In the genomic region with DNA sequence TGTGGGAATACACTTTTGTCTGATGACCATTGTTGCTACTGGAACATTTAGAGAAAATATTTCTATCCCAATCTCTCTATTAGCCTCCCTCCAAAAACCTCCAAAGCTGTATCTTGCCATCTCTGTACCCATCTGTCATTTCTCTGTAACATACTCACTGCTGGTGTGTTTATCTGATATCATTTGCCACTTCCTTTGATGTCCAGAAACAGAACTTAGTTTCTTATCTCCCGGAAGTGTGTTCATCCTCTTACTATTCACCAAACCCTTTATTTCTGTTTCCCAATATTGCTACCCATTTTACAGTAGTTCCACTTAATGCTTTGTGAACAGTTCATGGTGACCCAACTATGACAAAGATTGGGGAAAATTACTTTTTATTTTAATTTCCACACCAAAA, we compare ENCODE assay signal across 32 mouse cellular contexts. TPM values are rescaled to one million over a fixed set of nuclear protein-coding genes. Genes with fewer than 3 reads are reported as not detected.
DNase-seq lines count a peak whose midpoint lies in the region; ATAC-seq and TF ChIP-seq lines count a peak whose summit lies in the region.
"Had no signal": no experiment of that assay in that cellular context is flagged by ENCODE, and none has a peak within 500 bp of the region (broad histone marks: within the 10 kb centered on the region; RNA-seq: fewer than 3 reads in every experiment).

No protein-coding gene starts in this region.

- ATAC-seq in activated CD4-positive, CD25-positive, alpha-beta regulatory T cell, adult 4 months = peak; percentile 84
- ATAC-seq in megakaryocyte, adult 5-6 weeks (ENCODE audit: poor library complexity, severe bottlenecking) = peak; percentile 77
- ATAC-seq: forebrain, embryonic 13.5 days; liver, postnatal 0 days; lung, postnatal 0 days; midbrain, embryonic 15.5 days had no signal

- no peak for TF ChIP-seq CTCF in thymus, adult 2 months (IDR thresholded peaks at IDR 0.05; ENCODE audit: borderline replicate concordance, control insufficient read depth, extremely low read depth, insufficient read depth, low read length, poor library complexity)

- no peaks in the 10 kb centered on the region for H3K27me3 ChIP-seq in thymus, adult 2 months (ENCODE audit: control insufficient read depth, insufficient read depth, low read length)
- H3K27me3 ChIP-seq: embryonic facial prominence, embryonic 13.5 days; forebrain, embryonic 13.5 days; megakaryocyte, embryonic 14.5 days; midbrain, embryonic 15.5 days; neural tube, embryonic 13.5 days; stomach, embryonic 15.5 days had no signal

- peak overlapping the region; percentile 99 for H3K27ac ChIP-seq in thymus, adult 2 months (ENCODE audit: control insufficient read depth, insufficient read depth, low read length)
- H3K27ac ChIP-seq: embryonic facial prominence, embryonic 13.5 days; forebrain, embryonic 13.5 days; hindbrain, embryonic 10.5 days; limb, embryonic 10.5 days; midbrain, embryonic 15.5 days; neural tube, embryonic 13.5 days; stomach, embryonic 15.5 days had no signal

- no peak overlapping the region for H3K4me3 ChIP-seq in thymus, adult 2 months (ENCODE audit: control insufficient read depth, insufficient read depth, low read length)
- H3K4me3 ChIP-seq: embryonic facial prominence, embryonic 13.5 days; erythroblast, embryonic 14.5 days; forebrain, embryonic 13.5 days; hindbrain, embryonic 10.5 days; limb, embryonic 10.5 days; megakaryocyte, embryonic 14.5 days; midbrain, embryonic 15.5 days; neural tube, embryonic 13.5 days; stomach, embryonic 15.5 days had no signal

- 8% methylated on average over 1 of the region's 1 CpGs for WGBS in thymus, adult 2 months

- no peak for DNase-seq in thymus, adult 2 months
- no peak for DNase-seq in thymus, postnatal 25 days
- DNase-seq in urinary bladder, postnatal 4 days (ENCODE audit: low spot score in 2 of 2) = no peak
- no peak for DNase-seq in adrenal gland, adult (ENCODE audit: inconsistent age in 2 of 2, low spot score in 1 of 2)
- DNase-seq in layer of hippocampus, adult 8-10 months (ENCODE audit: low spot score in 2 of 2) = no peak
- DNase-seq: adrenal gland, adult 8-10 months; cerebellum, adult 18-20 months; cerebellum, postnatal 25 days; embryo, embryonic 11 days; heart, adult 11 months; kidney, adult 18-20 months; kidney, postnatal 10 days; liver; liver, postnatal 0 days; retina, postnatal 1 day; right cerebral cortex, postnatal 25 days; thymus, postnatal 4 days had no signal

- TF ChIP-seq POLR2A in thymus, adult 2 months (IDR thresholded peaks at IDR 0.05; ENCODE audit: control insufficient read depth, extremely low read depth, insufficient read depth, low read length, poor library complexity) = no peak

- H3K36me3 ChIP-seq in thymus, adult 2 months (ENCODE audit: control insufficient read depth, insufficient read depth, low read length) = peaks cover 20% of the 10 kb centered on the region
- H3K36me3 ChIP-seq: embryonic facial prominence, embryonic 13.5 days; hindbrain, embryonic 10.5 days; limb, embryonic 10.5 days; midbrain, embryonic 15.5 days; neural tube, embryonic 13.5 days; stomach, embryonic 15.5 days had no signal

- H3K4me1 ChIP-seq in thymus, adult 2 months (replicated peaks; ENCODE audit: control insufficient read depth, insufficient read depth, low read length) = peaks cover 13% of the 10 kb centered on the region
- H3K4me1 ChIP-seq: embryonic facial prominence, embryonic 13.5 days; forebrain, embryonic 13.5 days; hindbrain, embryonic 10.5 days; limb, embryonic 10.5 days; midbrain, embryonic 15.5 days; neural tube, embryonic 13.5 days; stomach, embryonic 15.5 days had no signal

RNA-seq across cellular contexts. Expression of gene Tespa1, which starts 13.7 kb away (rescaled TPM):
- polyA plus RNA-seq in thymus, adult 2 months (2012; rRNA removed) = 68.1 and 72.4 TPM in 2 replicates
- 100 to 1,000 TPM; 277 to 337 TPM for polyA plus RNA-seq in activated CD4-positive, CD25-positive, alpha-beta regulatory T cell, adult 4 months (2017; shearing (Covaris generic))
- total RNA-seq in megakaryocyte, adult 5-6 weeks (2015) = 8.2 and 18.6 TPM in 2 replicates
- total RNA-seq in megakaryocyte, adult 5-6 weeks (2017) = 15.5 and 32.0 TPM in 2 replicates
- 1 to 10 TPM; 1.5 to 2.7 (median 1.6) TPM for total RNA-seq in layer of hippocampus, adult 8-10 months (2022)
- polyA plus RNA-seq: forebrain, embryonic 13.5 days; heart, postnatal 0 days; hindbrain, embryonic 10.5 days; limb, embryonic 10.5 days; neural tube, embryonic 13.5 days had no signal

RNA-seq across cellular contexts. Expression of gene Neurod4, which starts 56.3 kb away (rescaled TPM):
- 0.05 TPM in 1 of 2 replicates, not detected in the other for polyA plus RNA-seq in thymus, adult 2 months (2012; rRNA removed)
- polyA plus RNA-seq in activated CD4-positive, CD25-positive, alpha-beta regulatory T cell, adult 4 months (2017; shearing (Covaris generic)) = under 1 TPM in 1 of 2 experiments, not detected in 1; 0.14 TPM
- not detected in 2 replicates for total RNA-seq in megakaryocyte, adult 5-6 weeks (2015)
- total RNA-seq in megakaryocyte, adult 5-6 weeks (2017) = not detected in 2 replicates
- under 1 TPM in 2 of 4 experiments, not detected in 2; 0.22 to 0.32 TPM for total RNA-seq in layer of hippocampus, adult 8-10 months (2022)
- total RNA-seq: gastrocnemius, adult 8-10 months had no signal
- polyA plus RNA-seq: erythroblast, embryonic 14.5 days; heart, embryonic 11.5 days; heart, postnatal 0 days; liver, postnatal 0 days; lung, postnatal 0 days had no signal

RNA-seq across cellular contexts. Expression of gene Vmn2r84, which starts 57.7 kb away (rescaled TPM):
- polyA plus RNA-seq in thymus, adult 2 months (2012; rRNA removed) = 0.01 TPM in 1 of 2 replicates, not detected in the other
- 1 to 10 TPM; 1.2 to 2.3 TPM for polyA plus RNA-seq in activated CD4-positive, CD25-positive, alpha-beta regulatory T cell, adult 4 months (2017; shearing (Covaris generic))
- total RNA-seq in megakaryocyte, adult 5-6 weeks (2015) = not detected in 2 replicates
- not detected in 2 replicates for total RNA-seq in megakaryocyte, adult 5-6 weeks (2017)
- total RNA-seq in layer of hippocampus, adult 8-10 months (2022) = under 1 TPM; 0.10 to 0.25 (median 0.19) TPM
- total RNA-seq: adrenal gland, adult 8-10 months; gastrocnemius, adult 8-10 months had no signal
- polyA plus RNA-seq: embryonic facial prominence, embryonic 13.5 days; erythroblast, embryonic 14.5 days; forebrain, embryonic 13.5 days; heart, postnatal 0 days; hindbrain, embryonic 10.5 days; limb, embryonic 10.5 days; lung, postnatal 0 days; neural tube, embryonic 13.5 days; stomach, embryonic 15.5 days had no signal
